Mouse (Mus musculus) megakaryocyte, embryonic 14.5 days (primary cell): ENCODE measurements around the gene Gm10762.

ENCODE experiments used
- FLI1 ChIP-seq: IDR thresholded peaks from 2 replicates; pipeline ENCODE4 v1.6.1; 2012; ENCODE audit warnings: low read length, inconsistent platforms, mixed read lengths
- GATA1 ChIP-seq: IDR thresholded peaks from 3 replicates; pipeline ENCODE4 v1.6.1; 2012; ENCODE audit warnings: mixed read lengths, low read length, inconsistent platforms, borderline replicate concordance

- TF ChIP-seq GATA1 (no peak), FLI1 (no peak)
Measured at GRCm38 (mm10) chr2:128947962-128948588, 19.4 kb downstream of the Gm10762 start.
